Mouse (Mus musculus) ZHBTc4 (cell line): ENCODE data around the gene Ldlrad1.
A peak's percentile ranks its signal among the peaks of the same experiment; 100 is the strongest.

Source experiments
- DNase-seq: peaks from one replicate; pipeline ENCODE4 v3.0.0-alpha.2; 2011; ENCODE audit warnings: low read depth, low spot score

Gene Ldlrad1

GRCm38 (mm10) chr4:107211465-107211864 is 2.5 kb downstream of the Ldlrad1 start:
- DNase-seq = no peak

DNA sequence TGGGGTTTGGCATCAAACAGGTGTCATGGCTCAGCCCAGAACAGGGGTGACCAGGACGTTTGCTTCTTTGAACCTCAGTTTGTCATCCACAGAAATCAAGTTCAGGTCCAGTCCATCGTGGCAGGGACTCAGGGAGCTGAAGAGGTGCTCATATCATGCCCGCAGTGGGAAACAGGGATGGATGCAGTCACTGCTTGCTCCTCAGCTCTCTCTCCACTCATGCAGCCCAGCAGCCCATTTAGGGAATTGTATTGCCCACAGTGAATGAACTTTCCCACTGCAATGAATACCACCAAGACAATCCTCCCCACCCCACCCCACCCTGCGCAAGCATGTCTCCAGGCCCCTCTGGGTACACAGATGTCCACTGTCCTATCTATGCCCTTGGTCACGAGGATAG is 3.0 kb downstream of the Ldlrad1 start:
- no peak for DNase-seq

DNA sequence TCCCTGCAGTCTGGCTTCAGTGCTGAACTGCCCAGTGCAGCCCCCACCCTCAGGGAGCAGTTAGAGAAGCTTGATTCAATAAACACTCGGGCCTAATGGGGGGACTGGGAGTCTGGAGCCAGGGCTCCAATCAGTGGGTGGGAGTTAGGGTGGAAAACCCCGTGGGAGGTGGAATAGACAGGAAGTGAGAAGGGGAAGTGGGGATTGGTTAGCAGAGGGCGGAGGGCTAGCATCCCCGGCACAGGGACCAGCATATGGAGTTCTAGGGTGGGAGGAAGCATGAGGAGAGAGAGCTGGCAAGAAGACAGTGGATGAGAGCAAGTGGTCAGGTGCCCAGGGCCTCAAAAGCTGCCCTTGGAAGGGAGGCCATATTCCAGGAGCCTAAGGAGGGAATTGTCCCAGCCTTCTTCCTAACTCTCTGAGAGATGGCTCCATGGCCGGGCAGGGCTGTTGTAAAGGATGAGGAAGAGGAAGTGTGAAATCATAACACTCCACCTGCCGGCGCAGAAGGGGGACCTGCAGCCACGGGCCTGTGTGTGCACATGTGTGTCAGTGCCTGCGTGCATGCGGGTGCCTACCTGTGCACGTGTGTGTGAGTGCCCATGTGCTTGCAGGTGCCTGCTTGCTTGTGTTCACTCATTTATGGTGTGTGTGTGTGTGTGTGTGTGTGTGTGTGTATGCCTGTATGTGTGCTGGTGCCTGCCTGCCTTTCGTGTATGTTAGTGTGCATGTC is 4.5 kb downstream of the Ldlrad1 start:
- no peak for DNase-seq

GRCm38 (mm10) chr4:107217574-107217973 is 8.6 kb downstream of the Ldlrad1 start:
- DNase-seq = no peak

DNA sequence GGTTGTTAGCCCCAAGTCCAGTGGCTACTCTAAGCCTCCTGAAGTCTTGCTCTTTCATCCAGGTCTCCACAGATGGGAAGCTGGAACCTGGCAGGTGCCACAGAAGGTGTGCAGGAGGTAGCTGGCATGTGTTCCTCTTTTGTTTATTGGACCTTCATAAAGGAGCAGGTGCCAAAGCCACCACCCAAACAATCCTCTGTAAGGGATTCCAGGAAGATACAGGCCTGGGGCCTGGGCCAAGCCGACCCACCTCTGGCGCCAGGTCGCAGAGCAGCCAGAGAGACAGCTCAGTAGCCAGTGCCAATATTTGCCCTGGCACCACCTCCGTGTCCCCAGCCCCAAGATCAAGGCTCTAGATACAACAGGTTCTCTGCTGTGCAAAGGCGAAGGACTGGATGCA is 12.5 kb downstream of the Ldlrad1 start:
- no peak for DNase-seq

GRCm38 (mm10) chr4:107223225-107224204 is 14.5 kb downstream of the Ldlrad1 start:
- DNase-seq = peak; percentile 14

GRCm38 (mm10) chr4:107226313-107226712 is 17.3 kb downstream of the Ldlrad1 start:
- DNase-seq = no peak

DNA sequence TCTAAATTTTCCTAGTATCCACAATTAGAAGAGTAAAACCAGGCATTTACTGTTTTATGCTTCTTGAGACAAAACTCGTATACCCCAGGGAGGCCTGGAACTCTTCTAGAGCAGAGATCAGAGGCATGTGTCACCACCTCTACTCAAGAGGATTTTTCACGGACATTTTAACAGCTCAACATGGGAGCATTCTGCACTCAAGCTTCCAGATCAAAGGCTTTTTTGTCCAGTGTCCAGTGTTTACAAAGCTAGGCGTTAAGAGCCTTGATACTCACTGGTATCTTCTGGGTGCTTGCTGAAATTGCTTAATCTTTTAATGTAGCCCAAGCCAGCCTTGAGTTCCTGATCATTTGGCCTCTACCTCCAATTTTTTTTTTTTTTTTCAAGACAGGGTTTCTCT is 23.2 kb downstream of the Ldlrad1 start:
- DNase-seq = no peak

GRCm38 (mm10) chr4:107238253-107238652 is 29.3 kb downstream of the Ldlrad1 start:
- DNase-seq = no peak

- no peak for DNase-seq
These were observed 31.2 kb downstream of the Ldlrad1 start for GRCm38 (mm10) chr4:107240196-107240595.

DNA sequence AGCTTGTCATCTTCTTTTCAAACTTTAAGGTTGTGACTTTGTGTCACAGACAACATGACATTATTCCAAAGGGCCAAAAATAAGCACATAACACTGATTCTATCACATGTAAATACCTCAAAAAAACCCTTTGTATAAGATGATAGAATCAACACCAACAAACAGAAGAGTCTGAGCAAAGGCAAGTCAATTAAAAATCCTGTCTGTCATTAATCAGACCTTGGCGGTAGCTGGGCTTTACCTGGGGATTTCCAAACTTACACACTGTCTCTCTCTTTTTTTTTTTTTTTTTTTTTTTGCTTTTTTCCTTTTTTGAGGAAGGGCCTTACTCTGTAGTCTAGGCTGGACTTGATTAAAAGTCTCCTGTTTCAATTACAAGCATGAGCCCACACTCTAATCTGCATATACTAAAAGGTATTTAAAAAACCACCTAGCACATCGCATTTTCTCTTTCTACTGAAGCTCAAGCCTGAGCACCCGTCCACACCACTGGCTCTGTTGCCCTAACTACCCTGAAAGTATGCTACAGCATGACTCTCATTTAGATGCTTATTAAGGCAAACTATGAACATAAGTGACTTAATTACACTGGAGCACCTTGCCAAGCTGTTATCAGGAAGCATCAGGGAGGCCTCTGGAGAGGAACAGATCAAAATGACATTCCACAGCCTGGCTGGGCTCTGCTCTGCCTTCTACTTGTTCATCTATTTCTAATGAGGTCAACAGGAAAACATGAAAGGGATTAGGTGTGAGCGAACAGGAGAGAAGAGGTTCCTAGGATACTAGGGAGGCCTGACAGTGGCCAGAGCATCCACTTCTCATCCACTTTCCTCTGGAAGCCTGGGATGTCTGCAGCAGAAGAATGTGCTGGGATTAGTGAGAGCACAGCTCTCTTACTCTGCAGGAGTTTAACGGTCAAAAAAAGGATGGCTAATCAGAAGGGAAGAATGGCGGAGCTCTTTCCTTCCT is 34.7 kb downstream of the Ldlrad1 start:
- DNase-seq = no peak

DNA sequence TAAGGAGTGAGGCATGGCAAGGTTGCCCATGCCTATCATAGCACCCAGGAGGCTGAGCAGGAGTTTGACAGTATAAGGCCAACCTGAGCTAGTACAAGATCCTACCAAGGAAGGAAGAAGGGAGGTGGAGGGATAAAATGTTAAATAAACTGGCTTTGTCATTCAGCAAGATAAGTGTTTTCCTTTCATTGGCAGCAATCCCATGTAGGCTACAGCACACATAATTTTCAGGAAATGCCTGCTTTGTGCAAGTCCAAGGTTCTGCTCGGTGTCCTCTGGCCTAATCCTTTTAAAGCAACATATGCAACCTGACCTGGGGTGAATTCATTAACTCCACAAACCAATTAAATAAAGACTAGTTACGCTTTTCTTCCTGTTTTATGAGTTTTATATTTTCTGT is 36.4 kb downstream of the Ldlrad1 start:
- no peak for DNase-seq

DNA sequence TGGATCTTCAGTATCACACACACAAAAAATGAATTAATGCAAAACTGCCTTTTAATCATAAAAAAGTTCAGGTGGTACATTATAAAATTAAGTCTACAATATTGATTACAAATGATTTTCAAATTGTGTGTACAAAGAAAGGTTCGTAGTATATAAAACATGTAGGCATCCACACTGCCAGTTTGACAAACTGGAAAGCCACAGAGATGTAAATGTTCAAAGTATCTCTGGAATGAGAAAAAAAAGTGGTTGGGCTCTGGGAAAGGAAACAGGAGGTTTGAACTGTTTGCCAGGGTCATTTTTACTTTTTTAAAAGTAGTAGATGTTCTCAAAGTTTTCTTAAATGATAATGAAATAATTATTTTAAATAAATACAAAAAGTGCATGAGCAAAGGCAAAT is 37.1 kb downstream of the Ldlrad1 start:
- DNase-seq = no peak

DNA sequence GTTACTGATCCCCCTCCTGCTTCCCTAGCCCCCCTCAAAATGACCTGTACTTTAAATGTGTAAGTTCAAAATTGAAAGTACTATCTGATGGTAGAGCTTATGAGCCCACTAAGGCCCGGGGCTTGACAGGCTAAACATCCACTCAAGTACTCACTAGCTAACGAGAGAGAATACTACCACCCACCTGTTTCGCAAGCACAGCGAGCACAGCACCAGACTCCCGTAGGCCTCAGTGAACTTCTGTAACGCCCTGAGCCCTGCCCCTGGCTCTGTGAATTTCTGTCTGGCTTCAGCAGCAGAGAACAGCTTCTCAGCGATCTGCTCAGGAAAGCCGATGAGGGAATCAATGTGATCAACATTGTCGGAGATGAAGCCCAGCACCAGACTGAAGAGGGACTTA is 38.1 kb downstream of the Ldlrad1 start:
- no peak for DNase-seq

- no peak for DNase-seq
These were observed 39.1 kb downstream of the Ldlrad1 start for GRCm38 (mm10) chr4:107248061-107248460.

- no peak for DNase-seq
These were observed 40.5 kb downstream of the Ldlrad1 start for GRCm38 (mm10) chr4:107249471-107249870.

DNA sequence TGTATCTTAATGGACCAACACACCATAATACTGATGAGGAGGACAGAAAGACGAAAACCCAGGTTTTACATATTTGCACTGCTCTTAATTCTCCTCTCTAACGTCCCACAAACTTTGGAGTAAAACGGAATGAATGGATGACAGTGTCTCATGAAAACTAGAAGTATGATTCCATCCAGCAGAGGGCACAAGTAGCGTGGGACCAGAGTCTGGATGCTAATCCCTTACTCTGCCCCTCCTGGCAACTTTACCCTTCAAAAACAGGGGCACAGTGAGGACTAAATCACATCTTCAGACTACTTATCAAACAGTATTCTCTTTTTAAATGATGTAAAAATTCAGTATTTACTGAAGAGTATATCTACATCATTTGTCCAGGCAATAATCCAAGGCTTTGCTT is 41.5 kb downstream of the Ldlrad1 start:
- peak; percentile 49 for DNase-seq

- peak; percentile 6 for DNase-seq
These were observed 43.5 kb downstream of the Ldlrad1 start for GRCm38 (mm10) chr4:107252522-107252921.

- DNase-seq = peak; percentile 98
These were observed 44.4 kb downstream of the Ldlrad1 start, which contains the start of the genes Lrrc42 and Hspb11 for GRCm38 (mm10) chr4:107253125-107254091. Gene Lrrc42 (minus strand): TSS chr4:107253532. Gene Hspb11 (plus strand): TSS chr4:107253593.

DNA sequence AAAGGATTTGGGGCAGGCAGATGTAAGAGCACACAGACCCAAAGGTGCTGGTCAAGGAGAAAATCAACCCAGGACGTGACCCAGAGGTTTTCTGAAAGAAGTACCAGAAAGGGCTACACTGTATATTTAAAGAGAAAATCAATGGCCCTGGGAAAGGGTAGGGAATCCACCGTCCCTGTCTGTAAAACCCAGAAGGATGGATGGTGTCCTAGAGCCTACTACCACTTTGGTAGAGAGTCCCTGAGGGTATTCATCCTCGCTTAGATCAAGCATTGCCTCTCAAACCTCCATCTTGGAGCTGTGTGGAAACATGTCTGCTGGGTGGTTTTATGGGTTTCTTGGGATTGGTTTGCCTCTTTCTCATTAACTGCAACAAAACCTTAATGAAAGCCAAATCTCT is 45.4 kb downstream of the Ldlrad1 start:
- DNase-seq = no peak
